Mouse (Mus musculus): ENCODE data around the gene Pigt. TPM values are rescaled to one million over a fixed set of nuclear protein-coding genes. Genes with fewer than 3 reads are reported as not detected.

Pigt gene
- polyA plus RNA-seq, 1 experiment: 155 TPM

DNA sequence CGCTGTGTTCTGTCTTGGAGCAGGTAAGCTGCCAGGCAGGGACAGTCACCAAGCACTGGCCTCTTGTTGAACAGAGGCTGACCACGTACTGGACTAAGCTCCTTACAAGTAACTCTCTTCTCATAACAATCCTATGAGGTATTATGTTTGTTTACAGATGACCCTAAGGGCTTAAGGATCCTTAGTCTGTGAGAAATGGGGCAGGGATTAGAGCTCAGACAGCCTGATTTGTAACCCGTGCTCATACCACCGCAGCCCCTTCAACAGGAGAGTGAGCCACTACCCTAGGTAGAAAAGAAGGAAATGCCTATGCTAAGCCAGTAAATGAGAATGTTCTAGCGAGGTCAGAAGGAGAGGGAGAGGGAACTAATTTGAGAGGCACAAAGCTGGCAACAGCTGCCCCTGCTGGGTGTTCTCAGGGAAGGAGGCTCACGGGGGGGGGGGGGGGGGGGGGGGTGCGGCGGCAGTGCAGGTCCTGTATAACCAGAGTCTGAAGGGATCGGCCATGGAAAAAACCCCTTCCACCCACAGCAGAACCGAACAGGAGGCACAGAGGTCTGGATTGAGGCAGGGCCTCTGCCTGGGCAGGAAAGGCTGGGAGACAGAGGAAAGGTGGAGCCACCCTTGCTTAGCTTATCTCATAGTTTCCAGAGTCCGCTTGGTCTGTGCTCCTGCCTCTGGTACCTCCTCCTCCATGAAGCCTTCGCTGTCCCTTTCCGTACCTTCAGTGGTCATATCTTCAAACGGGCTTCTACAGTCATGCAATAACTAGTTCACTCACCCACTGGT, 15.0 kb downstream of the Pigt start:
- no peak for DNase-seq (ENCODE audit: low read depth)
- no peak for TF ChIP-seq POLR2A (IDR thresholded peaks at IDR 0.05; ENCODE audit: borderline replicate concordance, extremely low read depth, insufficient read depth, insufficient read length, poor library complexity, severe bottlenecking)
- no peak for TF ChIP-seq CTCF (IDR thresholded peaks at IDR 0.05; ENCODE audit: borderline replicate concordance, extremely low read depth, insufficient read depth, insufficient read length)

DNA sequence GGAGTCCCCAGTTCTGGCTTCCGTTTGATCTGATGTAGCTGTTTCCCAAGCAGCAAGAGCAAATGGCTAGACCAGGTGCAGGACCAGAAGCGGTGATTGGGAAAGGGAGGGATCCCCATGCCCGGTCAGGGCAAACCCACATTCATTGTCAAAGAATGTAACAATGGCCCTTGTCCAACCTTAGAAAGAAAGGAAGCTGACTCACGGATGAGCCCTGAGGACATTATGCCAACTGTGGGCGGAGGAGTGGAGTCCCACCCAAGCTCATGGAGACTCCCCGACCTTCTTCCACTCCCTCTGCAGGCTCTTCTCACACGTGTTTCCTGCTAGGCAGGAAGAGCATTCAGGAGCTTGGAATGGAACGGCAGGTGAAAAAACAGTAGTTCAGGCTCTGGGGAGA, 16.1 kb downstream of the Pigt start:
- no peak for TF ChIP-seq CTCF (IDR thresholded peaks at IDR 0.05; ENCODE audit: borderline replicate concordance, extremely low read depth, insufficient read depth, insufficient read length)
- no peak for TF ChIP-seq POLR2A (IDR thresholded peaks at IDR 0.05; ENCODE audit: borderline replicate concordance, extremely low read depth, insufficient read depth, insufficient read length, poor library complexity, severe bottlenecking)
- no peak for DNase-seq (ENCODE audit: low read depth)

DNA sequence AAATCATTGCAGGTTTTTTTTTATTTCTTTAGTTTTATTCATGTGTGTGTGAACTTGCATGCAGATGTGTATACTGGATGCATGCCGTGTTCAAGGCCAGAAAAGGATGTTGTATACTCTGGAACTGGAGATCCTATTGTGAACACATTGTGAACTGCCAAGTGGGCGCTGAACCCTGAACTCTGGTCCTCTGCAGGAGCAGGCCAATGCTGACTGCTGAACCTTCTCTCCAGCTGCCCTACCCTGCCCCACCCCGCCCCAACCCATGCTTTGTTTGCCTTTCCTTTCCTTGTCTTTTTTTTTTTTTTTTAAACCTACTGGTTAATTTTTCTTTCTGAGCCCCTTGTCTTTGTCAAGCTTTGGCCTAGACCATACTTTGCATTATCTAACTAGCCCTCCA, 17.6 kb downstream of the Pigt start:
- TF ChIP-seq POLR2A (IDR thresholded peaks at IDR 0.05; ENCODE audit: borderline replicate concordance, extremely low read depth, insufficient read depth, insufficient read length, poor library complexity, severe bottlenecking) (no peak), CTCF (IDR thresholded peaks at IDR 0.05; ENCODE audit: borderline replicate concordance, extremely low read depth, insufficient read depth, insufficient read length) (no peak)
- DNase-seq (ENCODE audit: low read depth): no peak

DNA sequence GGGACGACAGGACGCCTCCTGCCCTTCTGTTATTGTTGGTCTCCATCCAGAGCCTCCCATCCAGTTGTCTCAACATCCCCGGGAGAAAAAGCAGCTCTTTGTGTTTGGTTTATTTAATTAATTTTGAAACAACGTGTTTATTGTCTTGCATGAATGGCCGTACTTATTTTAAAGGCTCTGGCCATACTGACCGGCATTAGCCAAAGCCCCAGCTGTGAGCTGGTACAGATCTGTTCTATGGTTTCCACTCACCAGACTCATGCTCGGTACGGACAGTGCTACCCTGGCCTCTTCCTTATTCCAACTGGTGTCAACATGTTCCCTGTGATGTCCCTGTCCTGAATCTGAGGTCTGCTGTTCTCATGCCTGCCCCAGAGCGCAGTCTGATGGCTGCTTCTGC, 18.6 kb downstream of the Pigt start:
- DNase-seq (ENCODE audit: low read depth): no peak
- TF ChIP-seq CTCF (IDR thresholded peaks at IDR 0.05; ENCODE audit: borderline replicate concordance, extremely low read depth, insufficient read depth, insufficient read length): no peak
- TF ChIP-seq POLR2A (IDR thresholded peaks at IDR 0.05; ENCODE audit: borderline replicate concordance, extremely low read depth, insufficient read depth, insufficient read length, poor library complexity, severe bottlenecking): no peak

DNA sequence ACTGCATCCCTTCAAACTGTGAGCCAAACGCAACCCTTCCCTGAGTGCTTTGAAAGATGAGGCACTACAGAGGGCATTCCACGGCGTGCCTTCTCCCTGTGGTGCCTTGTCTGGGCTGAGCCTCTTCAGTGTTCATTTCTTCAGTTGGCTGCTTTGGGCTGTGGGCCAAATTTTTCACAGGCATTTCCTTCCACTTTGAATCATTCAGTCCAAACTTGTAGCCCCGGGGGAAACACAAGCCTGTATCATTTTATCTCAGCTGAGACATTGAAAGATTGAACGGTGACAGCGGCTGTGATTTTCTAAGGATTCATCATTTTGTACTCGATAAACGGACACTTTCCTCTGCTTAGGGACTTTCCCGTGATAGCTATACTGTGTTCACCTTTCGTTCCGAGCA, 19.3 kb downstream of the Pigt start:
- peak; percentile 5 for DNase-seq (ENCODE audit: low read depth)
- TF ChIP-seq POLR2A (IDR thresholded peaks at IDR 0.05; ENCODE audit: borderline replicate concordance, extremely low read depth, insufficient read depth, insufficient read length, poor library complexity, severe bottlenecking) (no peak), CTCF (IDR thresholded peaks at IDR 0.05; ENCODE audit: borderline replicate concordance, extremely low read depth, insufficient read depth, insufficient read length) (no peak)

DNA sequence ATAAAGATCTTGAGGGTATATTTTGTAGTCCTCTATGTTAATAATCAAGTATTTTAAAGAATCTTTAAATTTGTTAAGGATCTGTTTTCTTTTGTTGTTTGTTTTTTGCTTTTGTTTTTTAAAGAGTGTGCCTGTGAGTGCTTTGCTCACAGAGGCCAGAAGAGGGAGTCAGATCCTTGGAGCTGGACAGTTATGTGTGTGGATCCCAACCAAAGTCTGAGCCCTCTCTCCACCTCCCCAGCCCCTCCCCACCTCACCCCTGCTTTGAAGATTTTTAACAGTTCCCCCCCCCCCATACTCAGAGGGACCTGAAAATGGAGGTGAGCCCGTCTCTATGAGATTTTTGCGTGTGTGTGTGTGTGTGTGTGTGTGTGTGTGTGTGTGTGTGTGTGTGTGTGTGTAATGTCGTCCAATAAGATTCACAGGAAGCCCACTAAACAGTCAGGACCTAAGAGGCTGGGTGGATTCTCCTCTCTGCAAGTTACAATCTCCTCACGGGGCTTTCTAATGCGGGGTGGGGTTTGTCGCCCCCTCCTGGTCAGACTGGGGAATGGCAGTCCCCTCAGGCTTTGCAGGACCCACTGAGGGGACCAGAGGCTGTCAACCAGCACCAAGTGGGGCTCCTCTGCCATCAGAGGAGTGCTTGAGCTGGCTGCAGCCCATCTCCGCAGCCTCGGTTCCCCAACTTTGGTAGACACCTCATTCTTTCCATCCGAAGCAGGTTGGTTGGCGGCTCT, 20.3 kb downstream of the Pigt start:
- DNase-seq (ENCODE audit: low read depth): peak; percentile 32
- peak; percentile 88 for TF ChIP-seq CTCF (IDR thresholded peaks at IDR 0.05; ENCODE audit: borderline replicate concordance, extremely low read depth, insufficient read depth, insufficient read length)
- TF ChIP-seq POLR2A (IDR thresholded peaks at IDR 0.05; ENCODE audit: borderline replicate concordance, extremely low read depth, insufficient read depth, insufficient read length, poor library complexity, severe bottlenecking): no peak

DNA sequence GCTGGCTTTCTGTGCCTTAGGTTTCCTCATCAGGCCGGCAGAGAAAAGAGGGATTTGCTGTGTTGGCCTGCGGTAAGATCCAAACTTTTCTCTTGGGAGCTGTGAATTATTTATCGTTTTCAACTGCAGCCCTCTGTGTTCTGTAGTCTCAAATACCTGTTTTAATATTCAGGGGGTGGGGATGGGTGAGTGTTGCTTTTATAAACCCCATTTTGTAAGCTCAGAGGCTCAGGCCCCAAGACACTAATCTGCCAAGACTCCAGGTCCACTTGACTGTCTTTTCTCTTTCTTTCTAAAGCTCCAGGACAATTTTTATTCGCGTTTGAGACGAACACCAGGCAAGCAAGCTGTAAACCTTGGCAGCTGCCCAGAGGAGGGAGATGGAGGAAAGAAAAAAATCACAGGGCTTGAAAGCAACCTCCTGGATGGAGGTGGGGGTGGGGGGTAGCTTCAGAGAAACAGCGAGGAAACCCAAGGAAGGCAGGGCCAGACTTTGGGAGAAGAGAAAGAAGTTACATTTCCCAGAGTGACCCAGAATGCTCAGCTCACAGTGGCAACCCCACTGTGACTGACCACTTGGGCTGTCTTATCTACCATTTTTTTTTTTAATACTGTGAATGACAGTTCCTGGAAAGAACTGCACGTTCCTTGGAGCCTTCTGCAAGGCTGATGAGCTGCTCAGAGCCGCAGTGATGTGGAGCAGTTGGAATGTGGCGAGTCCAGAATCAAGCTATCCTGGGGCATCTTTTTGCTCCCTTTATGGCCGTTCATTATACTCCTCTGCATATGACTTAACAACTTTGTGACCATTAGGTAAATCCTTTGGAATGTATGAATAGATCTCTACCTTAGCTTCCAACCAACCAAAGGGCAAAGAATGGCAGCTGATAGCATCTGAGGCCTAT, 21.2 kb downstream of the Pigt start:
- DNase-seq (ENCODE audit: low read depth): peak; percentile 69
- TF ChIP-seq CTCF (IDR thresholded peaks at IDR 0.05; ENCODE audit: borderline replicate concordance, extremely low read depth, insufficient read depth, insufficient read length) (no peak), POLR2A (IDR thresholded peaks at IDR 0.05; ENCODE audit: borderline replicate concordance, extremely low read depth, insufficient read depth, insufficient read length, poor library complexity, severe bottlenecking) (no peak)

DNA sequence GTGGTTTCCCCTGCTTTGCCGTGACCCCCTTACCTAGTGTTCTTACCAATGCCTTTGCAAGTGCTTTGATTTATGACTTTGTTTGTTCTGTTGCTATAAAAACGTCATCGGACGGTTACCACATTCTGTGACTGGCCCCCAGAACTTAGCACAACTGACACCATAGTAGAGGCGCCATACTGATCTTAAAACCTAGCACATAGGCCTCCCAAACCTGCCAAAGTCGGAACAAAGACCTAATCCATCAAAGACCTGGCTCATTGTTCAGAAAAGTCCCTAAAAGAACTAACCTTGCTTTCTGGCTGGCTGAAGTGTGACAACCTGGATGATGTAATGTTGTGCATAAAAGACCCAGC, 21.8 kb downstream of the Pigt start:
- DNase-seq (ENCODE audit: low read depth): peak; percentile 59
- TF ChIP-seq POLR2A (IDR thresholded peaks at IDR 0.05; ENCODE audit: borderline replicate concordance, extremely low read depth, insufficient read depth, insufficient read length, poor library complexity, severe bottlenecking) (no peak), CTCF (IDR thresholded peaks at IDR 0.05; ENCODE audit: borderline replicate concordance, extremely low read depth, insufficient read depth, insufficient read length) (no peak)

DNA sequence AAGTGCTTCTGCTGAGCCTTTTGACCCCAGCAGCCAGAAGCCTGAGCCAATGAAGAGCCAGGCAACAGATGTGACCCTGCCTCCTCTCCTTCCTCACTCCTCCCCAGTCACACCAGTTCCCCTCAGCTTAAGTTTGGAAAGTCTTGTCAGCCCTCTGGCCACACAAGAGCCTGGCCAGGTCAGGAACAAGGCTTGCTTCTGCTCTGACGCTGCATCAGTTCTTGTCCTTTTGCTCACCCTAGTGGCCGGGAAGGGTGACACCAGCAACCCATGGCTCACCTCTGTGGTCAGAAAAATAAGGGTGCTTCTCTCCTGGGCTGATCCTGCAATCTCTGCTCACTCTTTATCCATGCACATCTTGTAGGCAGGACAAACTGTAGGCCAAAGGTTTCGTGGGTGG, 23.5 kb downstream of the Pigt start:
- peak; percentile 38 for DNase-seq (ENCODE audit: low read depth)
- TF ChIP-seq CTCF (IDR thresholded peaks at IDR 0.05; ENCODE audit: borderline replicate concordance, extremely low read depth, insufficient read depth, insufficient read length): peak; percentile 63; the same call in 1 of the 2 replicates
- no peak for TF ChIP-seq POLR2A (IDR thresholded peaks at IDR 0.05; ENCODE audit: borderline replicate concordance, extremely low read depth, insufficient read depth, insufficient read length, poor library complexity, severe bottlenecking)

DNA sequence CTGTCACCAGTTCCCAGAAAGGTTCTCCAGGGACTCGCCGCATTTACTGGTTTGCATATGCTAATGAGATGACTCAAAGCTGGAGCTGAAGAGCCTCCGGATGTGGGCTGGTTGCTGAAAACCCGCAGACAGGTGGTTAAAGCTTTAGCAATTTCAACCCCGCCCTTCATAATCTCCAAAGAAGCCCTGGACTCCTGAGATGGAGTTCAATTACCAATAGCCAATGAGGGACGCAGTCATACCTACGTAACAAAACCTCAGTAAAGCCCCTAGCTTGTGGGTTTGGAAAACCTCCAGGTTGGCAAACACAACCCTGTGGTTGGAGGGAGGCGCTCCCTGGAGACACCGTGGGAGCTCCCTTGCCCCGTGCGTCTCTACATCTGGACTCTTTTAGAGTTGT, 24.5 kb downstream of the Pigt start:
- peak; percentile 19 for DNase-seq (ENCODE audit: low read depth)
- TF ChIP-seq CTCF (IDR thresholded peaks at IDR 0.05; ENCODE audit: borderline replicate concordance, extremely low read depth, insufficient read depth, insufficient read length) (no peak), POLR2A (IDR thresholded peaks at IDR 0.05; ENCODE audit: borderline replicate concordance, extremely low read depth, insufficient read depth, insufficient read length, poor library complexity, severe bottlenecking) (no peak)

DNA sequence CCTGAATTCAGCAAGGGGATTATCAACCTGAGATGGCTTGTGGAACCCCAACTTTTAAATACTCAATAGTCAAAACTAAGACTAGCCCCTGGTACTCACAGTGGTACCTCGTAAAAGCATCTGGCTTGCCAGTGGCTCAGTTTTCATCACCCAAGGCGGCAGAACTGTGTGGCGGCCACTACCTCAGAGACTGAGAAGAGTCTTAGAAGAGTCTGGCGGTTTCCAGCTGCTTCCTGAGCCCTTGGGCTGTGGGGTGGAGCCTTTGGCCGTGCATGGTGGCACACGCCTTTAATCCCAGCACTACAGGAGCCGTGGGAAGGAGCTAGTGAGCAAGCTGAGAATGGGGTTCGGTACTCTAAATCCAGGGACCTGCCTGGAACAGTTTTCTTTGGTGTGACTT, 25.0 kb downstream of the Pigt start:
- TF ChIP-seq CTCF (IDR thresholded peaks at IDR 0.05; ENCODE audit: borderline replicate concordance, extremely low read depth, insufficient read depth, insufficient read length) (no peak), POLR2A (IDR thresholded peaks at IDR 0.05; ENCODE audit: borderline replicate concordance, extremely low read depth, insufficient read depth, insufficient read length, poor library complexity, severe bottlenecking) (no peak)
- DNase-seq (ENCODE audit: low read depth): no peak

Data from brain, embryonic 14.5 days (tissue).